Mouse (Mus musculus) Patski (cell line): Measurements from ENCODE around the gene Pknox1. TPM values are rescaled to one million over a fixed set of nuclear protein-coding genes. Genes with fewer than 3 reads are reported as not detected.

Source experiments
- ATAC-seq: fragments of 100-300 bp; one replicate; pipeline ENCODE4 v1.8.0; 2021
- CTCF ChIA-PET: fragments of 350-600 bp; sonication (Branson Sonifier 250); formaldehyde crosslinking; loops from one replicate; lab custom pipeline; 2022; ENCODE audit warnings: inconsistent platforms; lab: Charles Lee
- POLR2A ChIA-PET: fragments of 350-600 bp; sonication (Branson Sonifier 250); formaldehyde crosslinking; loops from one replicate; lab custom pipeline; 2022; ENCODE audit warnings: antibody characterized with exemption, inconsistent platforms; lab: Charles Lee
- DNase-seq: peaks from one replicate; pipeline ENCODE4 v3.0.0-alpha.2; 2011; ENCODE audit warnings: low read depth, low spot score
- H3K27me3 ChIP-seq: fragments of 371-371 bp; one replicate; pipeline ENCODE4 v1.5.1; 2021
- CTCF ChIP-seq: fragments of 100-300 bp; IDR thresholded peaks from one replicate; pipeline ENCODE4 v1.5.1; 2021
- in situ Hi-C: fragments of 300-500 bp; cut with MboI; formaldehyde crosslinking; loops from 3 replicates; pipeline ENCODE4 v1.11.1; 2018; ENCODE audit warnings: low pct_unique_long_range_greater_than_20kb, mixed read lengths
- polyA plus RNA-seq: library from polyadenylated mRNA; unstranded; gene quantifications from one replicate; pipeline ENCODE4 v1.2.3, GENCODE M21; 2021

The Pknox1 gene
- polyA plus RNA-seq, 1 experiment from 2014 or later, result 17.8 TPM

- H3K27me3 ChIP-seq, result no peaks in the 10 kb centered on the region
- in situ Hi-C loops, result no loop called here
- ChIA-PET POLR2A (no interaction called here), CTCF (no interaction called here)
- TF ChIP-seq CTCF, result no peak
- DNase-seq, result no peak
- ATAC-seq, result no peak
Observed at GRCm38 (mm10) chr17:31623101-31623500, 58.6 kb downstream of the Pknox1 start.

- POLR2A ChIA-PET, result no interaction called here
- ATAC-seq, result no peak
- DNase-seq, result no peak
- no peaks in the 10 kb centered on the region for H3K27me3 ChIP-seq
- CTCF ChIA-PET, result interaction anchor here (0.7 kb wide), 1 partner anchor 23 kb away, joined by 3 read pairs; no protein-coding TSS in a partner anchor
- no peak for TF ChIP-seq CTCF
- in situ Hi-C loops, result no loop called here
Observed at GRCm38 (mm10) chr17:31627961-31628360, 63.4 kb downstream of the Pknox1 start.

GRCm38 (mm10) chr17:31631081-31631800 is 66.7 kb downstream of the Pknox1 start:
- no peaks in the 10 kb centered on the region for H3K27me3 ChIP-seq
- in situ Hi-C loops, result no loop called here
- DNase-seq, result no peak
- POLR2A ChIA-PET, result interaction anchor here (0.7 to 0.8 kb wide), 2 partner anchors 10 to 54 kb away, joined by 4 to 6 read pairs; no protein-coding TSS in a partner anchor
- no peak for TF ChIP-seq CTCF
- ATAC-seq, result no peak
- CTCF ChIA-PET, result no interaction called here

GRCm38 (mm10) chr17:31633007-31633406 is 68.5 kb downstream of the Pknox1 start:
- CTCF ChIA-PET, result no interaction called here
- POLR2A ChIA-PET, result no interaction called here
- TF ChIP-seq CTCF, result no peak
- ATAC-seq (peak; percentile 24), DNase-seq (peak; percentile 57)
- H3K27me3 ChIP-seq, result no peaks in the 10 kb centered on the region
- in situ Hi-C loops, result no loop called here

GRCm38 (mm10) chr17:31634896-31635295 is 70.4 kb downstream of the Pknox1 start:
- CTCF ChIA-PET, result interaction anchor here (0.7 kb wide), 1 partner anchor 28 kb away, joined by 3 read pairs; no protein-coding TSS in a partner anchor
- no peak for ATAC-seq
- no peaks in the 10 kb centered on the region for H3K27me3 ChIP-seq
- DNase-seq, result no peak
- in situ Hi-C loops, result no loop called here
- POLR2A ChIA-PET, result no interaction called here
- no peak for TF ChIP-seq CTCF

GRCm38 (mm10) chr17:31635781-31636180 is 71.2 kb downstream of the Pknox1 start:
- in situ Hi-C loops, result no loop called here
- TF ChIP-seq CTCF, result no peak
- ATAC-seq (no peak), DNase-seq (no peak)
- ChIA-PET POLR2A (no interaction called here), CTCF (no interaction called here)
- H3K27me3 ChIP-seq, result no peaks in the 10 kb centered on the region

GRCm38 (mm10) chr17:31636277-31636941 is 71.9 kb downstream of the Pknox1 start:
- no peak for TF ChIP-seq CTCF
- POLR2A ChIA-PET, result no interaction called here
- CTCF ChIA-PET, result no interaction called here
- DNase-seq (no peak), ATAC-seq (no peak)
- in situ Hi-C loops, result no loop called here
- no peaks in the 10 kb centered on the region for H3K27me3 ChIP-seq

GRCm38 (mm10) chr17:31636942-31637811 is 72.6 kb downstream of the Pknox1 start, which contains the start of gene Cbs:
Gene Cbs (minus strand): TSS chr17:31637238.
- DNase-seq, result no peak
- no peak for ATAC-seq
- H3K27me3 ChIP-seq, result no peaks in the 10 kb centered on the region
- in situ Hi-C loops, result no loop called here
- ChIA-PET CTCF (no interaction called here), POLR2A (no interaction called here)
- TF ChIP-seq CTCF, result no peak

- DNase-seq, result no peak
- CTCF ChIA-PET, result no interaction called here
- in situ Hi-C loops, result no loop called here
Observed at GRCm38 (mm10) chr17:31637866-31638570, 73.5 kb downstream of the Pknox1 start.

GRCm38 (mm10) chr17:31639651-31640050 is 75.1 kb downstream of the Pknox1 start:
- ChIA-PET CTCF (no interaction called here), POLR2A (no interaction called here)
- DNase-seq (no peak), ATAC-seq (no peak)
- TF ChIP-seq CTCF, result no peak
- no peaks in the 10 kb centered on the region for H3K27me3 ChIP-seq
- in situ Hi-C loops, result no loop called here

More at GRCm38 (mm10) chr17:31637866-31638570, 73.5 kb downstream of the Pknox1 start:
- POLR2A ChIA-PET, result no interaction called here
- ATAC-seq, result no peak
- no peak for TF ChIP-seq CTCF
- H3K27me3 ChIP-seq, result no peaks in the 10 kb centered on the region
